Mouse (Mus musculus): Measurements from ENCODE around the gene Olfr1459.

Gene Olfr1459

GRCm38 (mm10) chr19:13149449-13149848 is at the start of gene Olfr1459:
Gene Olfr1459, minus strand, starts transcription at chr19:13149549.
- no peak for DNase-seq

DNA sequence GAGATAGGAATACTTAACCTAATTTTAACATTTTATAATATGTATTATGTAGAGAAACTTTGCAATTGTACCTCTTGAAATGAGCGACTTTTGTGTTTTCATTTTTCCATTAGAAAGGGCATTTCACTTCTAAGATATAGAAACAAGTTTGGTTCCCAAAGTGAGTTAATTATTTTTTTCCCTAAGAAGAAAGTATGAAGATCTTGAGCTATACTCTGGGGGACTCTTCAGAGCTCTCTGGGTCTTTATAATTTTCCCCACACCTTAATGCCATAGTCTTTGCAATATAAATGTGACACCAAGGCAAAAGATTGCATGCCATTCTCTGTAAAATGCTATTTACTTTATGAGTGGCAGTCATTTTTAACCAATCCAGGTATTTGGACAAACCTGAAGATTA is 36.1 kb upstream of the Olfr1459 start, which contains the start of gene Olfr1462:
TSS of gene Olfr1462 (plus strand) at position 301 of the 400 bp plus-strand sequence.
- DNase-seq, result no peak

GRCm38 (mm10) chr19:13162700-13163099 is 13.4 kb upstream of the Olfr1459 start, which contains the start of gene Olfr1461:
Gene Olfr1461, plus strand, starts transcription at chr19:13163000.
- DNase-seq, result no peak

DNA sequence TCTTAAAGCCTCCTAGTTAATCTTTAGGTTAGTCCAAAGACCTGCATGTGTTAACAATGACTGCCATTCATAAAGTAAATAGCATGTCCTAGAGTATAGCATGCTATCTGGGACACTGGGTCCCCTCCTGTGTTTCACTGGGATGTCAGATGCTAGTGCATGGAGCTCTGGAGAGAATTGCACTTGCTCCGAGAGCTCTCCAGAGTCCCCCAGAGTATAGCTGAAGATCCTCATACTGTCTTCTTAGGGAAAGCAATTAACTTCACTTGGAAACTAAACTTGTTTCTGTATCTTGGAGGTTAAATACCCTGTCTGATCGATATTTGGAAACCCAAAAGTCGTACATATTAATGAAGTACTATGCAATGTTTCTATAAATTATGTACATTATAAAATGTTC is 42.7 kb downstream of the Olfr1459 start, which contains the start of gene Olfr1458:
TSS of gene Olfr1458 (minus strand) at position 101 of the 400 bp plus-strand sequence.
- no peak for DNase-seq

DNA sequence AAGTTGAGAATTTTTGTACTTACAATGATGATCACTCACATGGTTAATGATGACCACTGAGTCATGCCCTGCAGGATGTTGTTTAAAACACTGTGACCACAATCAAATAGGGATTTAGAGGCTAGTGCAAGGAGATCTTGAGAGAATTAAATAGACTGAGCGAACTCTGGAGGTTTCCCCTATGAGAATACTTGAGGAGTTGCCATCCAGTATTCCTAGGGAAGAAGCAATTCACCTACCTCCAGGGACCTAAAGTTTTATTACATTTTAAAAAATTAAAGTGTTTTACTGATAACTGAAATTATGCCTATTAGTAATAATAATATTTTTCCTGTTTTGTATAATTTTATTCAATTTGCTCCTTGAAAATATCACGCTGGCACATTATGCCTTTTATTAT is 51.6 kb downstream of the Olfr1459 start, which contains the start of gene Olfr1457:
TSS of gene Olfr1457 (minus strand) at position 101 of the 400 bp plus-strand sequence.
- DNase-seq, result no peak

GRCm38 (mm10) chr19:13093908-13094307 is 55.4 kb downstream of the Olfr1459 start:
- no peak for DNase-seq
